Mouse (Mus musculus): ENCODE measurements around the gene Aldh3b2.

Aldh3b2 gene

DNA sequence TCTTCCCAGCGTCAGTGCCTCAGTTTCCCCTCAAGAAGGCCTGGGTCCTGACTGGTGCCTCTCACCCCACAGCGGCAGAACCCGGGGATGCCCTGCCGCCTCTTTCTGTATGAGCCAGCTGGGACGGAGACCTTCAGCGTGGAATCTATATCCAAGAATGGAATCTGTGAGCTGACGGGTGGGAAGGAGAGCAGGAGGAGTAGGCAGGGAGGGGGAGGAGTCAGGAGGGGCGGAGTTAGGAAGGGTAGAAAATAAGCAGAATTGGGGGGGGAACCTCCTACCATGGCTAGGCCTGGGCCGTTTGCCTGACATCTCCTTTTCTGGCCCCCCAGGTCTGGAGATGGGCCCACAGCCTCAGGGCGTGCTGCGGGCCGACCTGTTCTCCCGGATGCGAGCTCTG lies 15.9 kb downstream of the Aldh3b2 start:
- no peak for DNase-seq (ENCODE audit: low read depth, low spot score)

DNA sequence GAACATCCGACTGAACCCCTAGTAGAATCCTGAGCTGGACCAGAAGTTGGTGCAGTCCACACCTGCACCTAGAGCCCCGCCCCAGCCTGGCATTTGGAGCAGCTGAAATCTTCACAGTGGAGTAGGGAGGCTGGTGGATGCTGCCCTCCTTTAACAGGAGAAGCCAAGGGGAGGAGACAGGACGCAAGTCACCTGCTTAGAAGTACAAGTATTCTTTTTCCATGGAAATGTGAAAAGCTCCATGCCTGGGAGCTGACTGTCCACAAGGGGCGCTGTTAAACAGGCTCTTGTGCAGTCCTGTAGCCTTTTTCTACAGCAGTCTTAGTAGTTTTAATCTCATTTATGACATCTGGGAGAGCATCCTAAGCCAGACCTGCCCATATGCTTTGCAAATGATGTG lies 16.6 kb downstream of the Aldh3b2 start:
- no peak for DNase-seq (ENCODE audit: low read depth, low spot score)

GRCm38 (mm10) chr19:3990804-3991203 lies 18.7 kb downstream of the Aldh3b2 start:
- no peak for DNase-seq (ENCODE audit: low read depth, low spot score)

GRCm38 (mm10) chr19:3991562-3991961 lies 19.4 kb downstream of the Aldh3b2 start:
- no peak for DNase-seq (ENCODE audit: low read depth, low spot score)

GRCm38 (mm10) chr19:3991966-3992365 lies 19.8 kb downstream of the Aldh3b2 start:
- no peak for DNase-seq (ENCODE audit: low read depth, low spot score)

DNA sequence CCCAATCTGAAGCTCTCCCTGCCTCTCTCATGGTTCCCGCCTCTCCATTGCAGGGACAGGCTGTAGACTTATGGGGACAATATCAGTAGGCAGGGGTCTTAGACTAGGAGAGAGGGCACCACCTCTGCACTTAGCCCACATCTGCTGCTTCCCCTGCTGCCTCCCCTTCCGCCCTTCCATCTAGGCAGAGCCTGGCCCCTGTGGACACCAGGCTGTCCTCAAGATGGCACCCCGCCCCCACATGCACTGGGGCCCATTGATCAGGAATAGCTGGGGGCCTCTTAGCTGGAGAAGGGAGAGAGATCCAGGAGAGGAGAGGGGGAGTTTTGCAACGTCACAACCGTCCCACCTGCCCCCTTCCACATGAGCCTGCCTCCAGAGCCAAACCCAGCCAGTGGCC lies 20.3 kb downstream of the Aldh3b2 start, which contains the start of gene Tbx10:
Gene Tbx10, plus strand, starts transcription at position 337 of the 400 bp plus-strand sequence.
- DNase-seq (ENCODE audit: low read depth, low spot score): no peak

GRCm38 (mm10) chr19:3994932-3995331 lies 22.8 kb downstream of the Aldh3b2 start:
- no peak for DNase-seq (ENCODE audit: low read depth, low spot score)

GRCm38 (mm10) chr19:3995505-3995904 lies 23.4 kb downstream of the Aldh3b2 start:
- DNase-seq (ENCODE audit: low read depth, low spot score): no peak

DNA sequence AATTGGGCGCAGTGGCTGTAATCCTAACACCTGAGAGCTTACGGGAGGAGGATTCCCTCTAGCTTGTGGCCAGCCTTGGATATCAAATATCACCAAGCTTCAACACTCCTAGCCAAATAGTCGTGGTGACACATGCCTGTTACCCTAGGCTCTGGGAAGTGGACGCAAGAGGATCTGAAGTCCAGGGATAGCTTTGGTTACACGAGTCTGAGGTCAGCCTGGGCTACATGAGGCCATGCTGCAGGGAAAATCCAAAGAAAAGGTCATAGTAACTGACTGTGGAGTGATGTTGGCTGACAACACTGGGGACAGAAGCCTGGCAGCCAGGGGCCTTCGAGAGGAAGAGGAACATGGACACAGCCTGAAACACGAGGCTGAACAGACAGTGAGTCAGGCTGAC lies 24.0 kb downstream of the Aldh3b2 start:
- DNase-seq (ENCODE audit: low read depth, low spot score): no peak

GRCm38 (mm10) chr19:3996747-3997146 lies 24.6 kb downstream of the Aldh3b2 start:
- no peak for DNase-seq (ENCODE audit: low read depth, low spot score)

DNA sequence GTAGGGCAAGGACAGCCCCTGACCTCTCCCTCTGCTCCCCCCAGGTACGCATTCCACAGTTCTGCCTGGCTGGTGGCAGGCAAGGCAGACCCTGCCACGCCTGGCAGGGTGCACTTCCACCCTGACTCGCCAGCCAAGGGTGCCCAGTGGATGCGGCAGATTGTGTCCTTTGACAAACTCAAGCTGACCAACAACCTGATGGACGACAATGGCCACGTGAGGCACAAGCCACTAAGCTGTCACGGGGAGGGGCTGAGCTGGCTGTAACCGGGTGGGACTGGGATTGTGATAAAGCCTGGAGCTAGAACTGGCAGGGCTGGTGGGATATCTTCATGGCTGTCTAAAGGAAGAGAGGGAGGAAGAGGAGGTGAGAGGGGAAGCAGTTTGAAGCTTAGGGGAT lies 25.1 kb downstream of the Aldh3b2 start:
- DNase-seq (ENCODE audit: low read depth, low spot score): no peak

GRCm38 (mm10) chr19:3998335-3998734 lies 26.2 kb downstream of the Aldh3b2 start:
- no peak for DNase-seq (ENCODE audit: low read depth, low spot score)

- DNase-seq (ENCODE audit: low read depth, low spot score): no peak
These were observed 27.1 kb downstream of the Aldh3b2 start for GRCm38 (mm10) chr19:3999121-3999730.

GRCm38 (mm10) chr19:4000119-4000900 lies 28.2 kb downstream of the Aldh3b2 start, which contains the start of the genes Nudt8 and Gm49405:
Gene Nudt8, plus strand, starts transcription at chr19:4000580.
Gene Gm49405, plus strand, starts transcription at chr19:4000626.
- DNase-seq (ENCODE audit: low read depth, low spot score): peak; percentile 97

DNA sequence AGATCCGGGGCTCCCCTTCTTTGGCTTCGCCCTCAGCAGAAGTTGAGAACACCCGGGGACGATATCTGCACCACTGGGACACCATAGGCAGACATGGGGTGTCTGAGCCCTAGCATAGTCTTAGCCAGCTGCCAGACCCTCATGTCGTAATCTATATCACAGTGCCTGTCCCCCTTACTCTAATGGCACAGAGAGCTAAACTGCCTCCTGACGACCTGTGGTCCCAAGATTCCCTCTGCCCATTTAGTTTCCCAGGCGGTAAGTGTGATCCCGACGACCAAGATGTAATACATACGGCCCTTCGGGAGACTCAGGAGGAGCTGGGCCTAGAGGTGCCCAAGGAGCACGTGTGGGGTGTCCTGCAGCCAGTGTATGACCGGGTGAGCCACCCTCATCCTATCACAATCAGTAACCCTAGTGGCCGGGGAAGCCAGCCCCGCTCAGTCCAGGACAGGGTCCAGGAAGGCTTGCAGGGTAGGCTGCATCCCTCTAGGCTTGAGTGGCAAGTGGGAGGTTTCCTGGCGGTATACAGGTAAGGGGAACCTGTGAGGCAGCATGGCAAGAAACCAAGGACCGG lies 28.9 kb downstream of the Aldh3b2 start:
- DNase-seq (ENCODE audit: low read depth, low spot score): no peak

GRCm38 (mm10) chr19:4001752-4002151 lies 29.6 kb downstream of the Aldh3b2 start:
- no peak for DNase-seq (ENCODE audit: low read depth, low spot score)

DNA sequence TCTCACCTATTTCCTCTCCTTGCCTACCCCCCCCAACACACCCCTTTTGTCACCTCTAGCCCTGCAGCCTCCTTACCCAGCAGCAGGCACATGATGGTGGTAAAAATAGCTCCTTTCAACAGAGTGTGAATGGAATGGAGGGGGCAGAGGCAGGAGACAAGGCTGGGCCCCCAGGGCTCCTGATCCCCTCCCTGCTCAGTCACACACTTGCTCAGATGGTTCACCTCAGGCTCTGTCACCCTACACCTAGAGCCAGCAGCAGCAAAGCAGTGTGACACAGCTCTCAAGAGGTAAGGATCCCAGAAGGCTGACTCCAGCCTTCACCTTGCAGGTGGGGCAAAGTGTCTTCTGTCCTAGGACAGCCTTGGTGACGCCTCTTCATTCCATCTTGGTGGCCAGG lies 31.0 kb downstream of the Aldh3b2 start, which contains the start of gene Doc2g:
Gene Doc2g, plus strand, starts transcription at position 202 of the 400 bp plus-strand sequence.
- no peak for DNase-seq (ENCODE audit: low read depth, low spot score)

GRCm38 (mm10) chr19:4003641-4004040 lies 31.5 kb downstream of the Aldh3b2 start:
- DNase-seq (ENCODE audit: low read depth, low spot score): no peak

DNA sequence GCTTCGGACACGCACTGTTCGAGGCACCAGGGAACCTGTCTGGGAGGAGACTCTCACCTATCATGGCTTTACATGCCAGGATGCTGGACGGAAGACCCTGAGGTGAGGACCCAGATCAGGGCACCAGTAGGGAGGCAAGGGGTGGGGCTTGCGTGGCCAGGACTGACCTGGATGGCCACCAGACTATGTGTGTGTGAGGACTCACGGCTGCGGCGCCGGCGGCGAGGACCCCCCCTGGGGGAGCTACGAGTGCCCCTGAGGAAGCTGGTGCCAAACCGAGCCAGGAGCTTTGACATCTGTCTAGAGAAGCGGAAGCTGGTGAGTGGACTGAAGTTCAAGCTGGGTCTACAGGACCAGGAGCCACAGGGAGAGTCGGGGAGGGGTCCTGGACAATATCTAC lies 32.2 kb downstream of the Aldh3b2 start:
- no peak for DNase-seq (ENCODE audit: low read depth, low spot score)

DNA sequence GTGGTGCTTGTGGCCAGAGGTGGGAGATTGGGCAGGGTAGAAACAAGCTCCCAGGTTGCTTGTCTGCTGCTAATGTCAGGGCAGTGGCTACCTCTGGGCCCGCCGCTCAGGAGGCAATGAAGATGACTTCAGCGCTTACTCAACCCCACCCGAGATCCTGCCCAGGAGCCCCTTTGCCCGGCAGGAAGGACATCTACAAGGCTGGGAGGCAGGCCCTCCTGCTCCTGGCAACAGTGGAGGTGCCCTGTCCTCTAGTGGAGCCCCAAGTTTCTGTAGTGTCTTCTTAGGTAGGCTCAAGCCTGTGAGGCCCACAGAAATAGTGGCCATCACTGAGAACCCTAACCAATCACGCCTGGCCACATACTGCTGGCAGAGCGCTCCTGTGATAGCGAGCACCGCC lies 33.0 kb downstream of the Aldh3b2 start:
- DNase-seq (ENCODE audit: low read depth, low spot score): no peak

DNA sequence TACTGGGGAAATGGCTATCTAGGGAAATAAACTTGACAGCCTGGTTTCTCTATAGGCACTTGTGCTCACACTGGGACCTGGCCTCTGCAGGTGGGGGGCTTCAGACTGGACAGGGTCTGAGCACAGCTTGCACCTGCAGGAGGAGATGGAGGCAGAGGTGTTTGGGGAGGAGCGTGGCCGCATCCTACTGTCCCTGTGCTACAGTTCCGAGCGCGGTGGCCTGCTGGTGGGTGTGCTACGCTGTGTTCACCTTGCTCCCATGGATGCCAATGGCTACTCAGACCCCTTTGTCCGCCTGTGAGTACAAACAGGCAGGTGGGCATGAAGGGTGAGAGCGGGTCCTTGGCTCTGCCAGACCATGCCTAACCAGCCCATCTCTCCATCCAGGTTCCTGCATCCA lies 33.8 kb downstream of the Aldh3b2 start:
- DNase-seq (ENCODE audit: low read depth, low spot score): no peak

- DNase-seq (ENCODE audit: low read depth, low spot score): no peak
These were observed 39.0 kb downstream of the Aldh3b2 start for GRCm38 (mm10) chr19:4011086-4011485.

Data from c-Kit-negative CD71-positive TER-119-positive erythroid progenitor cells, embryonic 14.5 days (primary cell).